Mouse (Mus musculus) adrenal gland, adult 18-20 months (tissue): ENCODE measurements around the gene Tent5a. TPM values are rescaled to one million over a fixed set of nuclear protein-coding genes. Genes with fewer than 3 reads are reported as not detected.

Experiments
- DNase-seq, 2 experiments: peaks; one replicate each; pipeline ENCODE4 v3.0.0; 2021 to 2022; ENCODE audit warnings: low spot score in 2 of 2
- total RNA-seq, 2 experiments: library from RNA; stranded (reverse); gene quantifications; 1 replicate in 1 of 2; 2 replicates in 1 of 2; pipeline ENCODE4 v1.2.3; 2021

Tent5a gene
- total RNA-seq, 2 experiments from 2014 or later: 12.7 to 14.2 TPM

DNA sequence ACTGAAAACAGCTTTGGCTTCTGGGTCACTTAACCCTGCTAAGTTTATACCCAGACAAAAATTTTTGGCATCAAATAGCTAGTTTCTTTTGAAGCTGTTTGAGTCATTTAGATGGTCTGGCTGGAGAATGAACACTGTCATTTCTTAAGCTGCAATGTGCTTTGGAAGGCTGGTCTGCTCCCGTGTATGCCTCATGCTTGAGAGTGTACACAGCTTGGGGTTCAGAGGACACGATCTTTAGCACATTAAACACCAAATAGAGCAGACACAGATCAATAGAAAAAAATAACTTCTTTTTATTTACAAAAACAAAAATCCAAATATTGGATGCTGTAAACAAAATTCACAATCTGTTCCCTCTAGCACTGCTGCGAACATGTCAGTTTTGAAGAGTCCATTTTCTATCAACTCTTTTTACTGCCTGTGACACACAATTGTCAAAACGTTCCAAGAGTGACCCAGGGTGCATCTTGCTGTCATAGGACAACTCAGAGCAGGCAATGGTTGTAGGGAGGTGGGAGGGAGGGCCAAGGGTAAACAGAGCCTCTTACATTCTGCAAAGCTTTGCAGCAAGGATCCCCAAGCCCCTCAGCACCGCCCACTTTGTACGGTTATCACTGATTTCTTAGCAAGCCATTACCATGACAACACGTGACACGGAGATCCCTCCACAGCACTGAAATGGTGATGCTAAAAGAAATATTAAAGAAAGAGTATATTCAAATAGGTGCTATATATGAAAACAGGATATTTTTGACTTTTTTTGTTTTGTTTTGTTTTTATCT lies 6.8 kb downstream of the Tent5a start:
- no peak for DNase-seq

DNA sequence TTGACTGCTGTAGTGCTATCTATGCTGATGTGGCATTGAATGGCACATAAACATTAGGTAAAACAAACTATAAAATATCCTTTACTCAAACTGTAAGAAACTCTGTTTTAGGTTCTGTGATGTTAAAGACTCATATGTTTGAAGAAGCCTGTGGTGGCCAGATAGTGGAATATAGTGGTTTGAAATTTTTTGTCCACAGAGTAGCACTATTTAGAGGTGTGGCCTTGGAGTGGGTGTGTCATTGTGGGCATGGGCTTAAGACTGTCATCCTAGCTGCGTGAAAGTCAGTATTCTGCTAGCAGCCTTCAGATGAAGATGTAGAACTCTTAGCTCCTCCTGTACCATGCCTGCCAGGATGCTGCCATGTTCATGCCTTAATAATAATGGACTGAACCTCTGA lies 11.0 kb downstream of the Tent5a start:
- DNase-seq: no peak

GRCm38 (mm10) chr9:85312473-85312872 lies 14.7 kb downstream of the Tent5a start, which contains the start of gene Gm11114:
TSS of gene Gm11114 (plus strand) at chr9:85312773.
- DNase-seq: no peak

DNA sequence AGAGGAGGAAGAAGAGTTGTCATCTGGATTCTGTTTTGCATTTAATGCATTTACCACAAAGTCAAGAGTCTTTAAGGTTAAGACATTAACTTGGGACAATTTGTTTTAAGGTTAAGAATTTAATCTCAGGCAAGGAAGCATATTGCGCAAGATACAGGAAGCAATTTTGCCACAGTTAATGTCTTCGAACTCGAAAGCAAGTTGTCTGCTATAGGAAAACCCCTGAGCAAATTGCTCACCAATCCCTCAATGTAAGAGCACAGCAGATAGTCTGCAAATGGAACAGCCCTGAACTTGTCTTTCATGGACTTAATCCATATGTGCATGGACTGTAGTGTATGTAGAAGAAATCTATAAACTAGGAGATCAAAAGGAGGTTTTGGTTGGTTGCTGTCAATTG lies 23.8 kb downstream of the Tent5a start:
- DNase-seq: no peak

GRCm38 (mm10) chr9:85302849-85303248 lies 24.3 kb downstream of the Tent5a start:
- DNase-seq: no peak

GRCm38 (mm10) chr9:85274114-85274513 lies 53.0 kb downstream of the Tent5a start:
- no peak for DNase-seq

Other genes starting within 250 kb of the Tent5a start
- gene Gm11114, start 14.6 kb downstream of the Tent5a start, total RNA-seq: not detected